10 mouse cellular contexts compared by ENCODE assay signal in genomic region chr16:17743279-17743678, GRCm38 (mm10). TPM values are rescaled to one million over a fixed set of nuclear protein-coding genes. Genes with fewer than 3 reads are reported as not detected.
A peak's percentile ranks its signal among the peaks of the same experiment; 100 is the strongest.
DNase-seq lines count a peak whose midpoint lies in the region; ATAC-seq and TF ChIP-seq lines count a peak whose summit lies in the region.
"Had no signal": no experiment of that assay in that cellular context is flagged by ENCODE, and none has a peak within 500 bp of the region (broad histone marks: within the 10 kb centered on the region; RNA-seq: fewer than 3 reads in every experiment).

No protein-coding gene starts in this region.

- 0 out of 2 replicates have a peak overlapping the region, but pooled peaks have one; percentile 8 for H3K9ac ChIP-seq in stomach, postnatal 0 days (ENCODE audit: low read length)
- no peak overlapping the region for H3K9ac ChIP-seq in forebrain, embryonic 13.5 days

- H3K27me3 ChIP-seq in stomach, postnatal 0 days (ENCODE audit: control insufficient read depth, insufficient read depth, low read length): no peaks in the 10 kb centered on the region
- H3K27me3 ChIP-seq in forebrain, embryonic 13.5 days: peaks cover 4% of the 10 kb centered on the region; the same call in 1 of the 2 replicates

- intact Hi-C loops in gastrocnemius, adult 2 months (cut with DNase I): no loop called here

- no peak overlapping the region for H3K4me3 ChIP-seq in gastrocnemius, adult 2 months
- H3K4me3 ChIP-seq in stomach, postnatal 0 days (ENCODE audit: low read depth, low read length): no peak overlapping the region
- H3K4me3 ChIP-seq in forebrain, embryonic 13.5 days: no peak overlapping the region

- H3K9me3 ChIP-seq in stomach, postnatal 0 days (ENCODE audit: control insufficient read depth, low read length): no peaks in the 10 kb centered on the region
- H3K9me3 ChIP-seq in forebrain, embryonic 13.5 days (replicated peaks): no peaks in the 10 kb centered on the region; the same call in 1 of the 2 replicates

- no peaks in the 10 kb centered on the region for H3K36me3 ChIP-seq in stomach, postnatal 0 days (ENCODE audit: control insufficient read depth, insufficient read depth, low read length)
- H3K36me3 ChIP-seq in forebrain, embryonic 13.5 days (ENCODE audit: poor library complexity, severe bottlenecking): no peaks in the 10 kb centered on the region

- TF ChIP-seq EP300 in stomach, postnatal 0 days (optimal IDR thresholded peaks at IDR 0.05): no peak

- peak; percentile 19; the same call in 1 of the 2 replicates for TF ChIP-seq CTCF in gastrocnemius, adult 2 months (IDR thresholded peaks at IDR 0.05)
- TF ChIP-seq CTCF in stomach, postnatal 0 days (IDR thresholded peaks at IDR 0.05; ENCODE audit: low read depth): peak; percentile 74

- DNase-seq in gastrocnemius, adult 2 months: no peak
- no peak for DNase-seq in gastrocnemius, adult 8-10 months (ENCODE audit: low spot score in 2 of 2)
- peak; percentile 26 for DNase-seq in ovary, postnatal 36 days (ENCODE audit: low spot score)
- no peak for DNase-seq in ovary, postnatal 10 days (ENCODE audit: low spot score)
- DNase-seq in kidney, postnatal 10 days: peak; percentile 60
- peak; percentile 78 for DNase-seq in stomach, postnatal 0 days (ENCODE audit: low spot score)
- DNase-seq in spleen, adult 12 weeks (ENCODE audit: low spot score): no peak
- DNase-seq: adrenal gland, postnatal 25 days; gastrocnemius, postnatal 14 days had no signal

- no peak overlapping the region for H3K27ac ChIP-seq in gastrocnemius, adult 2 months
- H3K27ac ChIP-seq in stomach, postnatal 0 days (replicated peaks): peak overlapping the region; percentile 84
- no peak overlapping the region for H3K27ac ChIP-seq in forebrain, embryonic 13.5 days

- WGBS in stomach, postnatal 0 days: 21% methylated on average over 4 of the region's 4 CpGs
- WGBS in forebrain, embryonic 13.5 days: 37% methylated on average over 4 of the region's 4 CpGs

- H3K4me2 ChIP-seq in stomach, postnatal 0 days (replicated peaks; ENCODE audit: low read depth): no peak overlapping the region
- no peak overlapping the region for H3K4me2 ChIP-seq in forebrain, embryonic 13.5 days

- peak; percentile 88 for ATAC-seq in stomach, postnatal 0 days (ENCODE audit: low FRiP score, low TSS enrichment)
- ATAC-seq in forebrain, embryonic 13.5 days: no peak

- H3K4me1 ChIP-seq in stomach, postnatal 0 days (replicated peaks; ENCODE audit: control insufficient read depth, insufficient read depth): 0 out of 2 replicates have a peak, but pooled peaks cover 3% of the 10 kb centered on the region
- H3K4me1 ChIP-seq in forebrain, embryonic 13.5 days: no peaks in the 10 kb centered on the region

RNA-seq across cellular contexts. Expression of gene Med15, which starts 10.6 kb away (rescaled TPM):
- total RNA-seq in gastrocnemius, adult 2 months (2021): 10 to 100 TPM; 20.2 to 20.5 TPM
- 10 to 100 TPM; 11.7 to 16.7 (median 14.4) TPM for total RNA-seq in gastrocnemius, adult 8-10 months (2022)
- 19.4 and 22.7 TPM in 2 replicates for polyA plus RNA-seq in stomach, postnatal 0 days (2015; fragmentation: Nextera tagmentation; extraction: Ambion mirVana)
- 42.0 and 45.2 TPM in 2 replicates for polyA plus RNA-seq in forebrain, embryonic 13.5 days (2015; fragmentation: Nextera tagmentation; extraction: Ambion mirVana)

RNA-seq across cellular contexts. Expression of gene Klhl22, which starts 16.1 kb away (rescaled TPM):
- 10 to 100 TPM; 20.5 to 23.6 TPM for total RNA-seq in gastrocnemius, adult 2 months (2021)
- total RNA-seq in gastrocnemius, adult 8-10 months (2022): 10 to 100 TPM; 20.1 to 30.6 (median 25.4) TPM
- 32.0 and 34.0 TPM in 2 replicates for polyA plus RNA-seq in stomach, postnatal 0 days (2015; fragmentation: Nextera tagmentation; extraction: Ambion mirVana)
- polyA plus RNA-seq in forebrain, embryonic 13.5 days (2015; fragmentation: Nextera tagmentation; extraction: Ambion mirVana): 53.4 and 55.6 TPM in 2 replicates

RNA-seq across cellular contexts. Expression of gene Scarf2, which starts 53.8 kb away (rescaled TPM):
- total RNA-seq in gastrocnemius, adult 2 months (2021): 1 to 10 TPM; 3.6 to 5.2 TPM
- total RNA-seq in gastrocnemius, adult 8-10 months (2022): 1 to 10 TPM; 1.1 to 3.3 (median 2.4) TPM
- 7.8 and 10.7 TPM in 2 replicates for polyA plus RNA-seq in stomach, postnatal 0 days (2015; fragmentation: Nextera tagmentation; extraction: Ambion mirVana)
- 0.76 and 1.1 TPM in 2 replicates for polyA plus RNA-seq in forebrain, embryonic 13.5 days (2015; fragmentation: Nextera tagmentation; extraction: Ambion mirVana)

Comparison
In these comparisons a context has a peak if more than half of its experiments do, and no peak if none do; other contexts are left out.
1. DNase-seq: peak in ovary, postnatal 36 days (single experiment), kidney, postnatal 10 days (single experiment) and stomach, postnatal 0 days (single experiment); none in gastrocnemius, adult 2 months (single experiment), gastrocnemius, adult 8-10 months (0 of 2), ovary, postnatal 10 days (single experiment) and spleen, adult 12 weeks (single experiment).